Mouse (Mus musculus) adrenal gland, adult 18-20 months (tissue): ENCODE data around the gene Npc1l1. TPM values are rescaled to one million over a fixed set of nuclear protein-coding genes. Genes with fewer than 3 reads are reported as not detected.

Experiments used
- DNase-seq, 2 experiments: peaks; one replicate each; pipeline ENCODE4 v3.0.0; 2021 to 2022; ENCODE audit warnings: low spot score in 2 of 2
- total RNA-seq, 2 experiments: library from RNA; stranded (reverse); gene quantifications; 1 replicate in 1 of 2; 2 replicates in 1 of 2; pipeline ENCODE4 v1.2.3; 2021

Npc1l1 gene
- total RNA-seq, 2 experiments from 2014 or later: 0.06 TPM; not detected in 1

DNA sequence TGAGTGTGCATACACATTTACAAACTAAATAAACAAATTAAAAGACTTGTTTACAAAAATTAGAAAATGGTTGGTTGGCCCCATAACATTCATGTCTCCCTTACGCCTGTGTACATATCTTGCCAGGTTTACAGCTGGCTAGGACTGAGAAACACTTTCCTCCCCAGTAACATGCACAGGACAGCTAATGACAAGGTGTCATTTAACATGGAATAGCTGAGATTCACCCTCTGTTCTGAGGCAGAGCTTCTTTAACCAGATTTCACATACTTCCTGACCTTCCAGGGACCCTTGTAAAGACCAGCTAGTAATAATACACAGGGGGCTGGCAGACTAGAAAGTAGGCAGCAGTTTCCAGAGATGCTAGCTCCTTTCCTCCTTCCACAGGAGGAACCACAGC lies 21.8 kb downstream of the Npc1l1 start:
- no peak for DNase-seq

- no peak for DNase-seq
These were observed 22.9 kb downstream of the Npc1l1 start for GRCm38 (mm10) chr11:6207090-6207489.

DNA sequence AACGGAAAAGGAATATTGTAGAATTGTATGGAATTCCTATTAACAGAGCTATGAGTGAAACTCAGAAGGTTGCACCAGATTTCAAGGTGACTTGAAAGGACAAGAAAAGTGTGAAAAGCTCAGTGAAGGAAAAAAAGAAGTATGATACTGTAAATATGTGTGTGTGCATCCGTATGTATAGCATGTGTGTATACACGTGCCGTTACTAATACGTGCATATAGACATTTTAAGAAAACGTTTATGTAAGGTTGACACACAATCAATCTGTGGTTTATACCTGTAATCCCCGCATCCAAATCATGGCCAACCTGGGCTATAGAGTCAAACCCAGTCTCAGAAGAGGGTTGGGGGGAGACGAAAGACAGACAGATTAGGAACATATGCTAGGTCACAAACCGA lies 29.4 kb downstream of the Npc1l1 start:
- no peak for DNase-seq

- DNase-seq: peak; percentile 85
These were observed 29.8 kb downstream of the Npc1l1 start, which contains the start of gene Nudcd3 for GRCm38 (mm10) chr11:6200087-6200569. TSS of gene Nudcd3 (minus strand) at chr11:6200415.

DNA sequence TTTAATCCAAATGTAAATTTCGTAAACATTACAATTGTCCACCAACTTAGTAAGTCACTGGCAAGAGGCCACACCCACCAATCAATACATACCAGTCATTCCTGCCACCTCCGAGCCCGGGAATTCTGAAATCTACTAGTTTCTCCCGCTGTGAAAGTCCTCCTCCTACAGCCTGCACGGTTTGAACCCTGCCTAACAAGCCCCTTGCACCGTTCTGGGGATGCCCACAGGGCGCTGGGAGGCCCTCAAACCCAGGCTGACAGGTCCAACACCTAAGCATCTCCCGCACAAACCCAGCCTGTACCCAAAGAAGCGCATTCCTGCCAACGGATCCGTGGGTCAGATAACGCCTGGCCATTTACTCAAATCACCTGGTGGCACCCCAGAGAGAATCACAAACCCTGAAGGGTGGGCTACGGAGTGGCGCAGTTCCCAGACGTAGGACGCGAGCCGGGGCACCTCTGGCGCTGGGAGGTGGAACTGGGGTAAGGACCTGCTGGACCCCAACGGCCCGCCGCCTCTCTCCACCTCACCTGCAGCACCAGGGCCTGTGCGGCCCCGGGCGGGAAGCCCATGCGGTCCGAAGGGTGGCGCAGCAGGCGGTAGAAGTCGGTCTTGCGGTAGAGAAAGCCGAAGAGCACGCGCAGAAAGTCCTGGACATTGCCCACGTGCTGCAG lies 30.4 kb downstream of the Npc1l1 start, which contains the start of gene A730071L15Rik:
A730071L15Rik (plus strand) TSS at position 620 of the 677 bp plus-strand sequence.
- peak in 1 of 2 experiments; percentile 26 for DNase-seq

DNA sequence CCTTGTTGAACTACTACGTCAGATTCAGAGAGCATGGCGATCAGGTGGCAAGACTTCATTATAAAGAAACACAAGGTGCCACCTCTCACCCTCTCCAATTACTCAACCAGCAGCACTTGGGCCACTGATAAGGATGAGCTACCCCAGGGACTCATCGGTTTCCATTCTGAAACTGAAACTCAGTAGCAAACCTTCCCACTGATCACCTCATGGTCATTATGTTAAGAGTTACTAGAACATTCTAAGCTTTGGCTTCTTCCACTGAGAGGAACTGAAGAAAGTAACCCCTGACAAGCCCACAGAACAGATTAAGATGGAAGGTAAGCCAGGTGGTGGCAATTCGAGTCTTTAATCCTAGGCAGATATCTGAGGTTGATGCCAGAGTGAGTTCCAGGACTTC lies 31.5 kb downstream of the Npc1l1 start:
- DNase-seq: no peak

- no peak for DNase-seq
These were observed 33.2 kb downstream of the Npc1l1 start for GRCm38 (mm10) chr11:6196780-6197179.

GRCm38 (mm10) chr11:6187878-6188277 lies 42.1 kb downstream of the Npc1l1 start:
- DNase-seq: peak; percentile 81 to 86

DNA sequence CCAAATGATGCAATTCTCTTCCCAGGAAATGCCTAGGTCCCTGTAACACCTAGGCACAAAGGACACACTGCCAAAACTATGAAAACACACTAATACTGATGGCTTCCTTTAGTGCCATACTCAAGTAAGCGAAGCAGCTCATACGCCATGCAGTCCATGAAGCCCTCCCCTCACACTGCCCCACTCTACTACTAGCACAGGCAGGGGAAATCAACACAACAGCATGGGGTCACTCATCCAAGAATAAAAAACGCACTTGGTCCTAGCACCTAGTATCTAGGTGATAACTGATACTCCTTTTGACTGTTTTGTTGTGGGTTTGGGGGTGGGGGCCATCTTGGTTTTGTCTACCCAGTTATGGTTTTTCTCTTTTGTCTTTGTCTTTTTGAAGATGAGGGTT lies 42.5 kb downstream of the Npc1l1 start:
- DNase-seq: no peak

DNA sequence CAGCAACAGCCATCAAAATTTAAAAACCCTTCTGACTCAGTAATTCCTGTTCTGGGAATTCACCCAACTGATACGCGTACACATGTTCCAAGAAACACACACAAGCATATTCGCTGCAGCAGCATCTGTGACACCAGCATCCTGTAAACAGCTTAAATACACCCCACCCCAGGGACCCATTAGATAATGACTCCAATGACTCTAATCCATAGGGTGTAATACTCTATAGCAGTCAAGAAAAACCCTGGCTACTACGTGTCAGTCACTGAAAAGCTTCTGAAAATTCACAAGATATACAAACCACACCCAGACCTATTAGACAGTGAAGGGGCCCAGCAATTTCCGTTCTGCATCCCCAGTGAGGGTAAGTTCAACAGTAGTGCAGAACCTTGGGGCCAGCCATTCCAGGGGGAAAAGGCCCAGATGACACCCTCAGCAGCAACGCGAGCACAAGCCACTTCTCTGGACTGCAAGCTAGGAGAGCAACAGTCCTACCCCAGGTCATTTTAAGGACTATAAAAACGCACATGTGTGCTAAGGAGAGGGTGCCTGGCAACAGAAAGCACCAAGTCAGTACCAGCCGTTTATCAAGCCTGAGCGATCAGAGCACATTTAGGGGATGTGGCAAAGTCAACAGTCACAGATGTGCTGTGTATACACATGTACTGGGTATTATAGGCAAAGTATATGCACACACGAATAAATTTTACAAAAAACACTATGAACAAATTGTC lies 45.6 kb downstream of the Npc1l1 start:
- no peak for DNase-seq

DNA sequence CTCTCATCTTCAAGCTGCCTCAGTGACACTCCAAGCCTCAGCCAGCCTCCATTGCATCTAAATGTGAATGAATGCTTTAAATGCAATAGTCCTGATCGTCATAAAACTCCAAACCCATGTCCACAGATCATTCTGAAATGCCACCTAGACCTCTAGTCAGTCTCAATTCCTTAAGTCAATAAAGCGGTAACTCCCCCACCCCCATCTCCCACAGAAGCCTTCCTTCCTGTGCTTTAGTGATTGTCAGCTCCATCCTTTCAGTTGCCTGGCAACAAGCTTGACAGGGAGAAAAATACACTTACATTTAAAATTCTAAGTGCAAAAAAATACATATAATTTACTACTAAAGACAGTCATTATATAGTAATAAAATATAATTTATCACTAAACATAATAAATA lies 46.7 kb downstream of the Npc1l1 start:
- DNase-seq: no peak

- DNase-seq: no peak
These were observed 49.0 kb downstream of the Npc1l1 start for GRCm38 (mm10) chr11:6180811-6181399.

GRCm38 (mm10) chr11:6179194-6179593 lies 50.7 kb downstream of the Npc1l1 start:
- DNase-seq: no peak

DNA sequence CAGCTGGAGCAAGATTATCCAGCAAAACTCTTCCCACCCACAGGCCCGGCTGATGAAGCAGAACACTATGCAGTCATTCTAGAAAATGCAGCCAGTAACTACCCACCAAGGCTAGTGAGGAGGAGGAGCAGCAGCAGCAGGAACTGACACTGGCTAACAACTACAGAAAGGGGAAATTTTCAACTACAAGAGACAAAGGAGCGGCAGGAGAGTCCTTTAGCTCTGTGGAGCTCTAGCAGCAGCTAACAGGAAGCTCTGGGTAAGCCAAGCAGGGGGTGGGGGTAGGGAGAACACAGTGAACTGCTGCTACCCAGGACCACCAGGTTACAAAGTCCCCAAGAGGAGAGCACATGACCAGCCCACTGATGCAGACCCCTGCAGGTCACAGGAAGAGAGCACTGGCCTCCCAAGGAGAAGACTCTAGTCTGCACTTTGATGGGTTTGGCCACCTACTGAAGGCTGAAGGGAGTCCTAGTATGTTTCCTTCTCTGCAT lies 51.2 kb downstream of the Npc1l1 start:
- no peak for DNase-seq

GRCm38 (mm10) chr11:6177781-6178420 lies 52.0 kb downstream of the Npc1l1 start:
- DNase-seq: no peak

DNA sequence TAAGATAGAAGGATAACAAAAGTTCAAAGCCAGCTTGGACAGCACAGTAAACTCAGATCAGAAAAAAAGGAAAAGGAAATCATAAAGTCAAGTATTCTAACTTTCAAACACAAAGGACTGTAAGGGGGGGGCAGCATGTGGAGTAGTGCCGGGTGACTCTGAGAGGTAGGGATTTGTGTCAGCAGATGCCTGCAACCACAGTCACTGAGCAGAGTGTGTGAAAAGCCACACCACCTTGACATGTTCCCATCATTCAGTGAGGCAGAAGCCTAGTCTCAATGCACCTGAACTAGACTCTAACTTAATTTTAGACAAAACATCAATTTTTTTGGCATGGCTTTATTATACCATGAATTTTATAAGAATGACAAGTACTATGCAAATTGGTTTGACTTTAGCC lies 54.4 kb downstream of the Npc1l1 start:
- no peak for DNase-seq

GRCm38 (mm10) chr11:6174719-6175118 lies 55.2 kb downstream of the Npc1l1 start:
- peak in 1 of 2 experiments; percentile 28 for DNase-seq

- no peak for DNase-seq
These were observed 60.8 kb downstream of the Npc1l1 start for GRCm38 (mm10) chr11:6169041-6169663.

GRCm38 (mm10) chr11:6166351-6166750 lies 63.6 kb downstream of the Npc1l1 start:
- no peak for DNase-seq

- DNase-seq: no peak
These were observed 64.4 kb downstream of the Npc1l1 start for GRCm38 (mm10) chr11:6165391-6166081.
